Mouse (Mus musculus) neural tube, embryonic 12.5 days (tissue): Measurements from ENCODE around the gene Cpt2. TPM values are rescaled to one million over a fixed set of nuclear protein-coding genes. Genes with fewer than 3 reads are reported as not detected.

Experiments
- ATAC-seq: fragments of 200-750 bp; cut with Nextera tagmentation; 2 replicates; pipeline ENCODE4 v1.8.0; 2017; ENCODE audit warnings: low read depth, mild to moderate bottlenecking, moderate TSS enrichment, moderate library complexity; ENCODE audit not compliant: low FRiP score
- H3K27ac ChIP-seq: fragments of 300-500 bp; sonication (generic); 2 replicates; pipeline ENCODE4 v1.5.1; 2016
- H3K27me3 ChIP-seq: fragments of 300-500 bp; sonication (generic); replicated peaks from 2 replicates; pipeline ENCODE4 v1.6.1; 2016; ENCODE audit warnings: mild to moderate bottlenecking
- H3K36me3 ChIP-seq: fragments of 300-500 bp; sonication (generic); 2 replicates; pipeline ENCODE4 v1.6.1; 2016; ENCODE audit warnings: mild to moderate bottlenecking
- H3K4me1 ChIP-seq: fragments of 300-500 bp; sonication (generic); 2 replicates; pipeline ENCODE4 v1.6.1; 2016
- H3K4me2 ChIP-seq: fragments of 300-500 bp; sonication (generic); replicated peaks from 2 replicates; pipeline ENCODE4 v1.6.1; 2016; ENCODE audit warnings: mild to moderate bottlenecking
- H3K4me3 ChIP-seq: fragments of 300-500 bp; sonication (generic); 2 replicates; pipeline ENCODE4 v1.5.1; 2016
- H3K9ac ChIP-seq: fragments of 300-500 bp; sonication (generic); 2 replicates; pipeline ENCODE4 v1.6.1; 2016; ENCODE audit warnings: mild to moderate bottlenecking
- H3K9me3 ChIP-seq: fragments of 300-500 bp; sonication (generic); 2 replicates; pipeline ENCODE4 v1.6.1; 2016; ENCODE audit warnings: mild to moderate bottlenecking
- WGBS: fragments of 180-500 bp; shearing (Covaris S2); methylation state at CpG from one replicate; pipeline ENCODE4 v1.1.7; 2016; 5-methylcytosine and 5-hydroxymethylcytosine counted together
- polyA plus RNA-seq: library from polyadenylated mRNA; unstranded; fragments of >200 nt; fragmentation: Nextera tagmentation; extraction: Ambion mirVana; gene quantifications from 2 replicates; pipeline ENCODE4 v1.2.1, GENCODE M21; 2016

The Cpt2 gene
- polyA plus RNA-seq, 1 experiment from 2014 or later: 30.0 TPM

DNA sequence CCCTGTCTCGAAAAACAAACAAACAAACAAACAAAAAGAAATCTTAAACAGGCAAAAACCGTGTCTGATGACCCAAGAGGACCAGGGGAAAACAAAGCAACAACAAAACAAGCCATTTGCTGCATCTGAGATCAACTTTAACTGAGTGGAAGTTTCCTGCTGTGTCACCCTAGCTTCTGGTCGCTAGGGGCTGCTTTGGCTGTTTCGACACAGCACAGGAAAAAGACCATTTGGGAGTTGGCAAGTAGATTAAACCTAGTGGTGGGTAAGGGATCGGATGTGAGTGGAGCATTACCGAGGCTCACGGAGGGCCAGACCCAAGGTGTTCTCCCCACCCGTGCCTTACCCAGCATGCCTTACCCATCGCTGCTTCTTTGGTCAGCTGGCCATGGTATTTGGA is 16.8 kb downstream of the Cpt2 start:
- Histone ChIP-seq H3K9ac (no peak overlapping the region), H3K4me3 (no peak overlapping the region), H3K36me3 (peaks cover 32% of the 10 kb centered on the region), H3K4me1 (no peaks in the 10 kb centered on the region), H3K27me3 (no peaks in the 10 kb centered on the region), H3K27ac (no peak overlapping the region), H3K4me2 (no peak overlapping the region), H3K9me3 (no peaks in the 10 kb centered on the region)
- WGBS: 92% methylated on average over 9 of the region's 9 CpGs
- no peak for ATAC-seq

- 93% methylated on average over 10 of the region's 10 CpGs for WGBS
- Histone ChIP-seq H3K9ac (no peak overlapping the region), H3K9me3 (no peaks in the 10 kb centered on the region), H3K4me1 (no peaks in the 10 kb centered on the region), H3K4me3 (no peak overlapping the region), H3K27ac (no peak overlapping the region), H3K27me3 (no peaks in the 10 kb centered on the region), H3K4me2 (no peak overlapping the region), H3K36me3 (peaks cover 32% of the 10 kb centered on the region)
- ATAC-seq: no peak
Measured at GRCm38 (mm10) chr4:107904252-107904651, 19.2 kb downstream of the Cpt2 start.

DNA sequence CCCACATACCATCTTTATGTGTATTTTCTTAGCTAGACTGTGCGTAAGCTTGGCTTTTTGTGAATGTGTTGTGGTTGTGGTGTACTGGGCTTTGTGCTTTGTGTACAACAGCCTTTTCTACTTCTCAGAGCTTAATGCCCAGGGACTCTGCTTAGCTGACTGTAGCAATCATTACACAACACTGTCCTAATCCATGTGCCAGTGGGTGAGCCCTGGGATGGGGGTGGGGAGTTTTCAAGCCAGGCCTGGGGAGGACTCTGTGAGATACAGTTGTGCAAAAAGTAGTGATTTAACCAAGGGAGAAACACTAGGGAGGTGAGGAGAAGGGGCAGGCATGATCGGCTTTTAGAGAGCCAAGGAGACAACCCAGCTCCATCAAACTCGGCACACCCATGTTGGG is 23.2 kb downstream of the Cpt2 start:
- H3K27ac ChIP-seq: no peak overlapping the region
- H3K27me3 ChIP-seq: no peaks in the 10 kb centered on the region
- H3K36me3 ChIP-seq: peaks cover 40% of the 10 kb centered on the region
- H3K9me3 ChIP-seq: no peaks in the 10 kb centered on the region
- H3K4me3 ChIP-seq: no peak overlapping the region
- H3K4me1 ChIP-seq: no peaks in the 10 kb centered on the region
- H3K4me2 ChIP-seq: no peak overlapping the region
- no peak overlapping the region for H3K9ac ChIP-seq
- 96% methylated on average over 3 of the region's 3 CpGs for WGBS
- ATAC-seq: no peak

- no peak for ATAC-seq
- Histone ChIP-seq H3K9ac (no peak overlapping the region), H3K27me3 (no peaks in the 10 kb centered on the region), H3K4me3 (no peak overlapping the region), H3K36me3 (peaks cover 42% of the 10 kb centered on the region), H3K27ac (no peak overlapping the region), H3K4me2 (no peak overlapping the region), H3K4me1 (no peaks in the 10 kb centered on the region), H3K9me3 (no peaks in the 10 kb centered on the region)
- WGBS: 77% methylated on average over 5 of the region's 5 CpGs
Measured at GRCm38 (mm10) chr4:107899211-107899927, 24.0 kb downstream of the Cpt2 start.

- H3K36me3 ChIP-seq: peaks cover 45% of the 10 kb centered on the region
- 82% methylated on average over 2 of the region's 2 CpGs for WGBS
- no peak overlapping the region for H3K27ac ChIP-seq
- H3K4me3 ChIP-seq: no peak overlapping the region
- peaks cover 10% of the 10 kb centered on the region for H3K4me1 ChIP-seq
- H3K27me3 ChIP-seq: no peaks in the 10 kb centered on the region
- no peak for ATAC-seq
- no peak overlapping the region for H3K9ac ChIP-seq
- no peaks in the 10 kb centered on the region for H3K9me3 ChIP-seq
- H3K4me2 ChIP-seq: no peak overlapping the region
Measured at GRCm38 (mm10) chr4:107892663-107893062, 30.7 kb downstream of the Cpt2 start.

DNA sequence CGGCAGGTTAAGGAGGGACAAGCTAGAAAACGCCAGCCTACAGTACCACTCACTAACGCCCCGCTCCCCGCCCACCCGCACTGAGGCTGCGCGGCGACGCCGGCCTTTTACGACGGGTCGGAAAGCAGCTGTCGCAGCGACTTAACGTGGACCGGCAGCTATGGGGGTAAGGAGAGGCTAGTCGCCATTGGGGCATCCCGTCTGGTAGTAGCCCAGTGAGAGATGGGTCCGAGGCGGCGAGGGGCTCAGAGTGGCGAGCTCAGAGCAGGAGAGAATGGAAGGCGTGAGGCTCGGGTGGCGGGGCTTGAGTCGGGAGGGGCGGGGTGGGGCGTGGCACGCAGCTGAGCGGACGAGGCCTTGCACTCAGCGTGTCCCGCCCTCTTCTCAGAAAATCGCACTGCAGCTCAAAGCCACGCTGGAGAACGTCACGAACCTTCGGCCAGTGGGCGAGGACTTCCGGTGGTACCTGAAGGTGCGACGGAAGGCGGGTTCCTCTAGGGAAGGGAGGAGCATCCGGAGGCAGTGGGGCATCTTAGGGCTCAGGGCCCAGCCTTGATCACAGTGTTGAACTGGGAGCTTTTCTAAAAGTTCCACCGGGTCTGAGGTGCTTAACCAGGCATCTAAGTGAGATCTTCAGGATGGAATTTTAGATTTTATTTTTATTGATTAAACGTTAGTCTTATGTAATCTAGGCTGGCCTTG is 33.5 kb downstream of the Cpt2 start, which contains the start of gene 0610037L13Rik:
TSS of gene 0610037L13Rik (plus strand) at position 83 of the 702 bp plus-strand sequence.
- peak within 1 kb of the TSS; percentile 62 for H3K27ac ChIP-seq
- peak; percentile 91 for ATAC-seq
- H3K4me3 ChIP-seq: peak within 1 kb of the TSS; percentile 54
- H3K27me3 ChIP-seq: no peaks in the 10 kb centered on the region
- H3K9ac ChIP-seq: peak within 1 kb of the TSS; percentile 62
- H3K36me3 ChIP-seq: peaks cover 45% of the 10 kb centered on the region
- under 1% methylated on average over 48 of the region's 48 CpGs for WGBS
- no peaks in the 10 kb centered on the region for H3K9me3 ChIP-seq
- peak within 1 kb of the TSS; percentile 80 for H3K4me2 ChIP-seq
- peaks cover 10% of the 10 kb centered on the region for H3K4me1 ChIP-seq

- Histone ChIP-seq H3K9ac (peak overlapping the region; percentile 62), H3K4me2 (peak overlapping the region; percentile 80), H3K9me3 (no peaks in the 10 kb centered on the region), H3K27ac (peak overlapping the region; percentile 2; the same call in 1 of the 2 replicates), H3K36me3 (peaks cover 44% of the 10 kb centered on the region), H3K4me3 (peak overlapping the region; percentile 54), H3K4me1 (peaks cover 10% of the 10 kb centered on the region), H3K27me3 (no peaks in the 10 kb centered on the region)
- peak; percentile 43 for ATAC-seq
- under 1% methylated on average over 12 of the region's 12 CpGs for WGBS
Measured at GRCm38 (mm10) chr4:107889385-107889730, 34.1 kb downstream of the Cpt2 start.

DNA sequence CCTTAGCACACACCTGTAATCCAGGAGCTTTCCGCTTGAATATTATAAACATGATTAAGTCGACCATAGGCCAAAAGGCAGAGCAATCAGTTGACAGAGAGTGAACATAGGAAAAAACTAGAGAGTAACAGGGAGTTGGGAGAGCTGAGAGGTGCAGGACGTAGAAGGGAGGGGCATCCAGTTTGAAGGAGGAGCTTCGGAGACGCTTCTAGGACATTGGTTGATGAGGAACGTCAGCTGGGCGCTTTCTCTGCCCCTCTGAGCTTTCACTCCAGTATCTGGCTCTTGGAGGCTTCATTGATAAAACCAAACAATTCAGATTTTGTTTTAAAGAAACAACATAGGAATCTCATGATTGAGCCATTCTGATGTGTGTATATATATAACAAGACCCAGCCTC is 37.0 kb downstream of the Cpt2 start:
- 83% methylated on average over 7 of the region's 7 CpGs for WGBS

GRCm38 (mm10) chr4:107881631-107882030 is 41.8 kb downstream of the Cpt2 start:
- Histone ChIP-seq H3K4me2 (no peak overlapping the region), H3K27ac (no peak overlapping the region), H3K36me3 (peaks cover 50% of the 10 kb centered on the region), H3K4me3 (no peak overlapping the region), H3K4me1 (peaks cover 15% of the 10 kb centered on the region), H3K27me3 (no peaks in the 10 kb centered on the region), H3K9me3 (no peaks in the 10 kb centered on the region), H3K9ac (no peak overlapping the region)
- 95% methylated on average over 1 of the region's 1 CpGs for WGBS
- no peak for ATAC-seq

More for the DNA sequence above, 37.0 kb downstream of the Cpt2 start:
- Histone ChIP-seq H3K4me3 (no peak overlapping the region), H3K27me3 (no peaks in the 10 kb centered on the region), H3K9ac (no peak overlapping the region), H3K36me3 (peaks cover 55% of the 10 kb centered on the region), H3K4me1 (peaks cover 10% of the 10 kb centered on the region), H3K9me3 (no peaks in the 10 kb centered on the region), H3K27ac (no peak overlapping the region), H3K4me2 (no peak overlapping the region)
- ATAC-seq: no peak

DNA sequence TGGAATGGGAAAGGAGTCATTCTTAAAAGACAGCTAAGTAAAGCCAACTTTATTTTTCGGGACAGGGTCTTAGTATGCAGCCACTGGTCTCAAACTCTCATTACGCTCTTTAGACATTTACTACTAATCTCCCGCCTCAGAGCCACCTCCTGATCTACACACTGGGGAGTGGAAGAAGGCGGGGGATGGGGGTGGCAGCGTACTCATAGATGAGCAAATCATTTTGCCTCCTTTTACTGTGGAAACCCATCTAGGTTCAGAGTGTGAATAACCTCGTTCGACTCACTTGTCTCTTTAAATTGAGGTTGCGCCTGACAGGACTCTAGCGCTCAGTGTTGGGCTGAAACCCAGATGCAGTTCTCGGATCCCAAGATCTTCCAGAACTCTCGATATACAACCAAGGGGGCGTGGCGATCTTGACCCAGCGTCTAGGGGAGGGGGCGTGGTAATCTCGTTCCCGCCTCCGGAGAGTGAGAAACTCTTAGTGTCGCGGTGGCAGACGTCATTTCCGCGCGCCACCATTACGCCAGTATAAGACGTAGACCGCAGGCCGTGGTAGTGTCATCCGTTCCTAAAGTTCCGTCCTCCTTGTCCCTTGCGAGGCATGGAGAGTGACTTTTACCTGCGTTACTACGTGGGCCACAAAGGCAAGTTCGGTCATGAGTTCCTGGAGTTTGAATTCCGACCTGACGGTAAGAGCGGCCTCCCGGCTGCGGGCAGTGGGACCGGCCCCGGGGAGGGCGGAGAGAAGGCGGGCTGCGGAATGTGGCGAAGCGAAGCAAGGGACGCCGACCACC is 44.0 kb downstream of the Cpt2 start, which contains the start of gene Magoh:
TSS of gene Magoh (plus strand) at position 502 of the 797 bp plus-strand sequence.
- peak within 1 kb of the TSS; percentile 81 for H3K4me3 ChIP-seq
- H3K27ac ChIP-seq: no peak within 1 kb of the TSS
- H3K36me3 ChIP-seq: peaks cover 32% of the 10 kb centered on the region
- peak within 1 kb of the TSS; percentile 81 for H3K4me2 ChIP-seq
- peaks cover 15% of the 10 kb centered on the region for H3K4me1 ChIP-seq
- peak within 1 kb of the TSS; percentile 80 for H3K9ac ChIP-seq
- H3K27me3 ChIP-seq: no peaks in the 10 kb centered on the region
- WGBS: 3% methylated on average over 48 of the region's 48 CpGs
- peak; percentile 96 for ATAC-seq
- H3K9me3 ChIP-seq: no peaks in the 10 kb centered on the region

GRCm38 (mm10) chr4:107864866-107865265 is 58.5 kb downstream of the Cpt2 start:
- H3K27me3 ChIP-seq: no peaks in the 10 kb centered on the region
- no peak overlapping the region for H3K27ac ChIP-seq
- H3K4me3 ChIP-seq: no peak overlapping the region
- H3K9ac ChIP-seq: no peak overlapping the region
- no peak for ATAC-seq
- H3K36me3 ChIP-seq: peaks cover 68% of the 10 kb centered on the region
- no peak overlapping the region for H3K4me2 ChIP-seq
- H3K4me1 ChIP-seq: no peaks in the 10 kb centered on the region
- WGBS: 95% methylated on average over 4 of the region's 4 CpGs
- H3K9me3 ChIP-seq: no peaks in the 10 kb centered on the region

GRCm38 (mm10) chr4:107858995-107859394 is 64.4 kb downstream of the Cpt2 start:
- ATAC-seq: no peak
- H3K27me3 ChIP-seq: no peaks in the 10 kb centered on the region
- H3K4me3 ChIP-seq: no peak overlapping the region
- WGBS: 88% methylated on average over 7 of the region's 7 CpGs
- H3K36me3 ChIP-seq: peaks cover 94% of the 10 kb centered on the region
- no peak overlapping the region for H3K9ac ChIP-seq
- no peaks in the 10 kb centered on the region for H3K9me3 ChIP-seq
- H3K27ac ChIP-seq: no peak overlapping the region
- no peak overlapping the region for H3K4me2 ChIP-seq
- H3K4me1 ChIP-seq: no peaks in the 10 kb centered on the region
